Comparison of ENCODE assay signal across 8 mouse cellular contexts in genomic region chr5:24474025-24474722, GRCm38 (mm10). TPM values are rescaled to one million over a fixed set of nuclear protein-coding genes. Genes with fewer than 3 reads are reported as not detected.
DNase-seq lines count a peak whose midpoint lies in the region; ATAC-seq and TF ChIP-seq lines count a peak whose summit lies in the region.

No protein-coding gene starts in this region.

- peak overlapping the region; percentile 63 for H3K27ac ChIP-seq in gastrocnemius, adult 2 months
- peak overlapping the region; percentile 60 for H3K27ac ChIP-seq in hindbrain, embryonic 10.5 days
- H3K27ac ChIP-seq in liver, embryonic 16.5 days (ENCODE audit: low read length), result no peak overlapping the region
- no peak overlapping the region for H3K27ac ChIP-seq in small intestine, adult 2 months (ENCODE audit: insufficient read depth, low read depth, low read length)

- H3K27me3 ChIP-seq in hindbrain, embryonic 10.5 days (ENCODE audit: insufficient read depth, poor library complexity, severe bottlenecking), result peaks cover 43% of the 10 kb centered on the region
- peaks cover 29% of the 10 kb centered on the region for H3K27me3 ChIP-seq in liver, embryonic 16.5 days (ENCODE audit: control insufficient read depth, insufficient read depth, low read depth, low read length)
- H3K27me3 ChIP-seq in small intestine, adult 2 months (ENCODE audit: control insufficient read depth, insufficient read depth, low read length), result no peaks in the 10 kb centered on the region

- peak; percentile 14; the same call in 1 of the 2 replicates for ATAC-seq in liver, embryonic 16.5 days (ENCODE audit: low read depth)

- peak overlapping the region; percentile 73 for H3K4me3 ChIP-seq in gastrocnemius, adult 2 months
- H3K4me3 ChIP-seq in hindbrain, embryonic 10.5 days, result peak overlapping the region; percentile 55
- peak overlapping the region; percentile 44 for H3K4me3 ChIP-seq in liver, embryonic 16.5 days (ENCODE audit: low read depth, low read length)
- H3K4me3 ChIP-seq in small intestine, adult 2 months (ENCODE audit: low read depth, low read length), result peak overlapping the region; percentile 68

- 1% methylated on average over 77 of the region's 77 CpGs for WGBS in hindbrain, embryonic 10.5 days
- WGBS in liver, embryonic 16.5 days (ENCODE audit: insufficient replicate concordance), result 6% methylated on average over 73 of the region's 77 CpGs
- WGBS in small intestine, adult 2 months, result 13% methylated on average over 77 of the region's 77 CpGs

- peaks cover 52% of the 10 kb centered on the region for H3K4me1 ChIP-seq in hindbrain, embryonic 10.5 days (replicated peaks)
- peaks cover 13% of the 10 kb centered on the region for H3K4me1 ChIP-seq in liver, embryonic 16.5 days (ENCODE audit: control insufficient read depth, low read depth, low read length)
- H3K4me1 ChIP-seq in small intestine, adult 2 months (ENCODE audit: control insufficient read depth, insufficient read depth, insufficient read length, low read length), result peaks cover 22% of the 10 kb centered on the region

- peak overlapping the region; percentile 56 for H3K4me2 ChIP-seq in liver, embryonic 16.5 days (ENCODE audit: low read depth, low read length)

- no peak for TF ChIP-seq CTCF in gastrocnemius, adult 2 months (IDR thresholded peaks at IDR 0.05)
- TF ChIP-seq CTCF in small intestine, adult 2 months (IDR thresholded peaks at IDR 0.05; ENCODE audit: extremely low read depth, insufficient read length, insufficient replicate concordance, low read depth, low read length), result no peak

- H3K9ac ChIP-seq in liver, embryonic 16.5 days (ENCODE audit: low read depth, low read length), result no peak overlapping the region

- H3K36me3 ChIP-seq in hindbrain, embryonic 10.5 days, result peaks cover 45% of the 10 kb centered on the region
- peaks cover 8% of the 10 kb centered on the region for H3K36me3 ChIP-seq in liver, embryonic 16.5 days (ENCODE audit: control insufficient read depth, insufficient read depth)
- H3K36me3 ChIP-seq in small intestine, adult 2 months (ENCODE audit: control insufficient read depth, insufficient read depth, low read length), result peaks cover 18% of the 10 kb centered on the region

- intact Hi-C loops in gastrocnemius, adult 2 months (cut with DNase I), result loop anchor here (5.0 kb wide), 2 partner anchors 77 to 207 kb away; no protein-coding TSS in a partner anchor
- intact Hi-C loops in left cerebral cortex, postnatal 36 days (cut with DNase I), result no loop called here
- intact Hi-C loops in left cerebral cortex, postnatal 4 days (cut with DNase I), result no loop called here

- TF ChIP-seq POLR2A in small intestine, adult 2 months (IDR thresholded peaks at IDR 0.05; ENCODE audit: low read depth, low read length), result no peak

- no peak for DNase-seq in gastrocnemius, adult 2 months
- DNase-seq in gastrocnemius, postnatal 10 days, result no peak
- peak; percentile 60 for DNase-seq in ZHBTc4 (ENCODE audit: low read depth, low spot score)
- DNase-seq in hindbrain, embryonic 10.5 days (ENCODE audit: low spot score), result peak; percentile 55
- DNase-seq in left cerebral cortex, postnatal 36 days (ENCODE audit: low spot score in 2 of 2), result no peak
- DNase-seq in left cerebral cortex, postnatal 4 days, result no peak

- no peaks in the 10 kb centered on the region for H3K9me3 ChIP-seq in hindbrain, embryonic 10.5 days
- H3K9me3 ChIP-seq in liver, embryonic 16.5 days (replicated peaks; ENCODE audit: control insufficient read depth, low read length), result no peaks in the 10 kb centered on the region

RNA-seq across cellular contexts. Expression of gene Agap3, which starts 22.2 kb away (rescaled TPM):
- 10 to 100 TPM; 67.8 to 71.0 TPM for total RNA-seq in gastrocnemius, adult 2 months (2021)
- 10 to 100 TPM; 61.0 to 61.8 TPM for total RNA-seq in gastrocnemius, postnatal 10 days (2021)
- polyA plus RNA-seq in hindbrain, embryonic 10.5 days (2016; fragmentation: Nextera tagmentation; extraction: Ambion mirVana), result 31.9 and 36.5 TPM in 2 replicates
- 4.4 and 5.0 TPM in 2 replicates for polyA plus RNA-seq in liver, embryonic 16.5 days (2015; fragmentation: Nextera tagmentation; extraction: Ambion mirVana)
- polyA plus RNA-seq in small intestine, adult 2 months (2012; rRNA removed), result 31.4 and 59.4 TPM in 2 replicates
- total RNA-seq in left cerebral cortex, postnatal 36 days (2021), result 100 to 1,000 TPM; 507 to 566 TPM
- 100 to 1,000 TPM; 472 to 479 TPM for total RNA-seq in left cerebral cortex, postnatal 4 days (2021)

RNA-seq across cellular contexts. Expression of gene Tmub1, which starts 26.5 kb away (rescaled TPM):
- 10 to 100 TPM; 18.1 to 22.2 TPM for total RNA-seq in gastrocnemius, adult 2 months (2021)
- 1 to 10 TPM; 9.0 to 9.9 TPM for total RNA-seq in gastrocnemius, postnatal 10 days (2021)
- 32.7 and 38.4 TPM in 2 replicates for polyA plus RNA-seq in hindbrain, embryonic 10.5 days (2016; fragmentation: Nextera tagmentation; extraction: Ambion mirVana)
- 5.5 and 6.1 TPM in 2 replicates for polyA plus RNA-seq in liver, embryonic 16.5 days (2015; fragmentation: Nextera tagmentation; extraction: Ambion mirVana)
- 51.7 and 135 TPM in 2 replicates for polyA plus RNA-seq in small intestine, adult 2 months (2012; rRNA removed)
- 10 to 100 TPM; 24.8 to 32.5 TPM for total RNA-seq in left cerebral cortex, postnatal 36 days (2021)
- total RNA-seq in left cerebral cortex, postnatal 4 days (2021), result 10 to 100 TPM; 30.1 to 31.1 TPM

RNA-seq across cellular contexts. Expression of gene Fastk, which starts 29.1 kb away (rescaled TPM):
- 100 to 1,000 TPM; 163 to 214 TPM for total RNA-seq in gastrocnemius, adult 2 months (2021)
- total RNA-seq in gastrocnemius, postnatal 10 days (2021), result 100 to 1,000 TPM; 124 to 142 TPM
- polyA plus RNA-seq in hindbrain, embryonic 10.5 days (2016; fragmentation: Nextera tagmentation; extraction: Ambion mirVana), result 114 and 127 TPM in 2 replicates
- 44.9 and 53.4 TPM in 2 replicates for polyA plus RNA-seq in liver, embryonic 16.5 days (2015; fragmentation: Nextera tagmentation; extraction: Ambion mirVana)
- 159 and 230 TPM in 2 replicates for polyA plus RNA-seq in small intestine, adult 2 months (2012; rRNA removed)
- 100 to 1,000 TPM; 131 to 133 TPM for total RNA-seq in left cerebral cortex, postnatal 36 days (2021)
- 10 to 100 TPM; 82.6 to 83.4 TPM for total RNA-seq in left cerebral cortex, postnatal 4 days (2021)

RNA-seq across cellular contexts. Expression of gene Slc4a2, which starts 50.5 kb away (rescaled TPM):
- 10 to 100 TPM; 14.4 to 16.7 TPM for total RNA-seq in gastrocnemius, adult 2 months (2021)
- total RNA-seq in gastrocnemius, postnatal 10 days (2021), result 10 to 100 TPM; 26.2 to 39.8 TPM
- 33.5 and 39.7 TPM in 2 replicates for polyA plus RNA-seq in hindbrain, embryonic 10.5 days (2016; fragmentation: Nextera tagmentation; extraction: Ambion mirVana)
- polyA plus RNA-seq in liver, embryonic 16.5 days (2015; fragmentation: Nextera tagmentation; extraction: Ambion mirVana), result 9.5 and 12.6 TPM in 2 replicates
- polyA plus RNA-seq in small intestine, adult 2 months (2012; rRNA removed), result 51.4 and 90.6 TPM in 2 replicates
- 10 to 100 TPM; 36.5 to 38.6 TPM for total RNA-seq in left cerebral cortex, postnatal 36 days (2021)
- 10 to 100 TPM; 26.9 to 30.4 TPM for total RNA-seq in left cerebral cortex, postnatal 4 days (2021)

RNA-seq across cellular contexts. Expression of gene Cdk5, which starts 50.8 kb away (rescaled TPM):
- 10 to 100 TPM; 10.6 to 11.8 TPM for total RNA-seq in gastrocnemius, adult 2 months (2021)
- total RNA-seq in gastrocnemius, postnatal 10 days (2021), result 10 to 100 TPM; 15.5 to 17.5 TPM
- polyA plus RNA-seq in hindbrain, embryonic 10.5 days (2016; fragmentation: Nextera tagmentation; extraction: Ambion mirVana), result 46.4 and 61.4 TPM in 2 replicates
- 8.8 and 10.9 TPM in 2 replicates for polyA plus RNA-seq in liver, embryonic 16.5 days (2015; fragmentation: Nextera tagmentation; extraction: Ambion mirVana)
- polyA plus RNA-seq in small intestine, adult 2 months (2012; rRNA removed), result 34.0 and 64.7 TPM in 2 replicates
- 100 to 1,000 TPM; 127 to 133 TPM for total RNA-seq in left cerebral cortex, postnatal 36 days (2021)
- total RNA-seq in left cerebral cortex, postnatal 4 days (2021), result 100 to 1,000 TPM; 122 to 132 TPM

Comparison
In these comparisons a context has a peak if more than half of its experiments do, and no peak if none do; other contexts are left out.
1. DNase-seq: peak in ZHBTc4 (single experiment) and hindbrain, embryonic 10.5 days (single experiment); none in gastrocnemius, adult 2 months (single experiment), gastrocnemius, postnatal 10 days (single experiment), left cerebral cortex, postnatal 36 days (0 of 2) and left cerebral cortex, postnatal 4 days (single experiment).
2. H3K27ac ChIP-seq: peak in gastrocnemius, adult 2 months (single experiment) and hindbrain, embryonic 10.5 days (single experiment); none in liver, embryonic 16.5 days (single experiment) and small intestine, adult 2 months (single experiment).
3. RNA of gene Agap3, which starts 22.2 kb away (total RNA-seq): 507 to 566 TPM in left cerebral cortex, postnatal 36 days and 472 to 479 TPM in left cerebral cortex, postnatal 4 days; 67.8 to 71.0 TPM in gastrocnemius, adult 2 months and 61.0 to 61.8 TPM in gastrocnemius, postnatal 10 days; every median in the first group is over 4 times any median in the second.
4. Peak in every context shown above with its lines, with median percentiles within 50 percentile points of each other: H3K4me3 ChIP-seq.